Mouse (Mus musculus): ENCODE data around the gene 4930435E12Rik. TPM values are rescaled to one million over a fixed set of nuclear protein-coding genes. Genes with fewer than 3 reads are reported as not detected.

4930435E12Rik gene
- polyA plus RNA-seq, 1 experiment from 2014 or later = not detected

DNA sequence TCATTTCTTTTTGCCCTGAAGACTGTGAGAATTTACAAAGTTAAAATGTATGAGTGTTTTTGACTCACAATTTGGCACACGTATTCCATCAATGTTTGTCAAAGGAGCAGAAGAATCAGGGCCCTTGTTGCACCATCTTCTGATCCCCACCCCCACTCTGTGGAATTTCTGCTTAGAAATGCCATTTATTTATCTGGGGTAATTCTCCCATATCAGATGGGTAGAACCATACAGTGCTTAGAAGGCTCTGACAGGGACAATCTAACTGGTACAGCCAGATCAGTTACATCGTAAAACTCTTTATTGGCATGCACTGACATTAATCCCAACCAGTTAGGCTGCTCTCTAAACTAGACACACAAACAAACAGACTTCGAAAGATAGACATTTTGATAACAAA lies 38.6 kb downstream of the 4930435E12Rik start:
- WGBS = 83% methylated on average over 3 of the region's 3 CpGs
- no peaks in the 10 kb centered on the region for H3K27me3 ChIP-seq
- H3K27ac ChIP-seq = no peak overlapping the region
- H3K4me2 ChIP-seq (replicated peaks) = no peak overlapping the region
- H3K9me3 ChIP-seq = no peaks in the 10 kb centered on the region
- no peak for ATAC-seq (ENCODE audit: insufficient number of reproducible peaks, insufficient read depth, low FRiP score, low TSS enrichment)
- H3K4me3 ChIP-seq = no peak overlapping the region
- no peak overlapping the region for H3K9ac ChIP-seq
- H3K4me1 ChIP-seq = no peaks in the 10 kb centered on the region
- no peaks in the 10 kb centered on the region for H3K36me3 ChIP-seq

DNA sequence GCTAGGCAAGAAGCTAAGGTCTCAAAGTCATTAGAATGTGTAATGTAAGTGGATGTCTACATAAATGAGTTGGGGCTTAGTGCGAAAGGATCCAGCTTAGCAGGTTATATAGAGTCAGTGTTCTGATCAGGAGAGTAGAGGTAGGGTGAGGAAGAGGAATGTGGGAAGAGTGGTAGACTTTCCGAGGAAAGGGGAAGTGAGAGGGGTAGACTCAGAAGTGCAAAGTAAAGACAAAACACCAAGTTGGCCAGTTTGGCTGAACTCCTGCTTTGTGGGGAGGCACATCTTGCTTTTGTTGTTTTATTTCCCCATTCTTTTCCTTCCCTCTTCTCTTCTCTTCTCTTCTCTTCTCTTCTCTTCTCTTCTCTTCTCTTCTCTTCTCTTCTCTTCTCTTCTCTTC lies 39.5 kb downstream of the 4930435E12Rik start:
- Histone ChIP-seq H3K9me3 (no peaks in the 10 kb centered on the region), H3K4me2 (replicated peaks) (no peak overlapping the region), H3K9ac (no peak overlapping the region), H3K27me3 (no peaks in the 10 kb centered on the region), H3K27ac (no peak overlapping the region), H3K36me3 (no peaks in the 10 kb centered on the region), H3K4me3 (no peak overlapping the region), H3K4me1 (no peaks in the 10 kb centered on the region)
- no peak for ATAC-seq (ENCODE audit: insufficient number of reproducible peaks, insufficient read depth, low FRiP score, low TSS enrichment)
- 83% methylated on average over 2 of the region's 2 CpGs for WGBS

DNA sequence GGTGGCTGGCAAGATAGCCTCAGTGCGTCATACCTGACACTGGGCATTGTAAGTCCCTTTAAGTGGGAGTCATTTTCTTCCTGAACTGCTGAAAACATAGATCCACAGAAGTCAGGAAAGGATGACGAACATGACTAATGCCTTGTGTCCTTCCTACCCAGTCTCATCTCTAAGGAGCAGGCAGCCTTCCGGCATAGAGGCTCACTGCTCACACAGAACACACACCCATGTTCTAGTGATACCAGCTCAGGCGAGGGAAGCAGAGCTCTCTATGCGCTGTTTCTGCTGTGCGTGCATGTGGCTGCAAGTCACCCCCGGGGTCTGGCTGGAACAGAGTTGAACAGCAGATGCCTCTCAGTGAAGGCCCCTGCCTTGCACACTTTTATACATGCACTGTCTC lies 43.2 kb downstream of the 4930435E12Rik start:
- WGBS = 78% methylated on average over 7 of the region's 7 CpGs

DNA sequence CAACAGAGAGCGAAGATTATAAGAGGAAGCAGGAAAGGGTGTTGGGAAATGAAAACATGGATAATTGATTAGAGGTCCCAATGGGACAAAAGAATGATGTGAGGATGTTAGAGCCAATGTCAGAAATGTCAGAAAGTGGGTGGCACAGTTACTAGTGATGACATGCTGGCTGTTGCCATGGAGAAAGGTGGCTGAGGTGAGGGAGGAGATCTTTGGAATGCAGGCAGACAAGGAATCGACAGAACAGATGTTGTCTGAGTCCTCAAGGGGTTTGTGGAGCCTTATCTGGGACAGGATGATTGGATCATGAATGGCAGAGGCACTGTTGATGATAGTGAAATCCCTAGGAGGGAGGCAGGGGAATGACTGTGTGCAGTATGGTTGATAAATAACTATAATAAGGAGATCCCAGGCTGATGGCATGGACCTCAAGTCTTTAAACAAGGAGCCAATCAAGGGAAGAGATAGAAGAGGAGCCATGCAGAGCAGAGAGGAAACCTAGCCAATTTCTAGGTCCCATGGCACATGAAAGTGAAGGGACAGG lies 46.0 kb downstream of the 4930435E12Rik start:
- no peak overlapping the region for H3K4me2 ChIP-seq (replicated peaks)
- no peak overlapping the region for H3K9ac ChIP-seq
- 54% methylated on average over 2 of the region's 2 CpGs for WGBS
- no peaks in the 10 kb centered on the region for H3K27me3 ChIP-seq
- no peak overlapping the region for H3K4me3 ChIP-seq
- H3K9me3 ChIP-seq = no peaks in the 10 kb centered on the region
- no peaks in the 10 kb centered on the region for H3K36me3 ChIP-seq
- ATAC-seq (ENCODE audit: insufficient number of reproducible peaks, insufficient read depth, low FRiP score, low TSS enrichment) = no peak
- H3K4me1 ChIP-seq = no peaks in the 10 kb centered on the region
- H3K27ac ChIP-seq = no peak overlapping the region

More for the DNA sequence above, 43.2 kb downstream of the 4930435E12Rik start:
- no peak for ATAC-seq (ENCODE audit: insufficient number of reproducible peaks, insufficient read depth, low FRiP score, low TSS enrichment)
- H3K9me3 ChIP-seq = no peaks in the 10 kb centered on the region
- no peaks in the 10 kb centered on the region for H3K4me1 ChIP-seq
- no peak overlapping the region for H3K9ac ChIP-seq
- H3K36me3 ChIP-seq = no peaks in the 10 kb centered on the region
- H3K27ac ChIP-seq = no peak overlapping the region
- H3K27me3 ChIP-seq = no peaks in the 10 kb centered on the region
- no peak overlapping the region for H3K4me3 ChIP-seq
- H3K4me2 ChIP-seq (replicated peaks) = no peak overlapping the region

DNA sequence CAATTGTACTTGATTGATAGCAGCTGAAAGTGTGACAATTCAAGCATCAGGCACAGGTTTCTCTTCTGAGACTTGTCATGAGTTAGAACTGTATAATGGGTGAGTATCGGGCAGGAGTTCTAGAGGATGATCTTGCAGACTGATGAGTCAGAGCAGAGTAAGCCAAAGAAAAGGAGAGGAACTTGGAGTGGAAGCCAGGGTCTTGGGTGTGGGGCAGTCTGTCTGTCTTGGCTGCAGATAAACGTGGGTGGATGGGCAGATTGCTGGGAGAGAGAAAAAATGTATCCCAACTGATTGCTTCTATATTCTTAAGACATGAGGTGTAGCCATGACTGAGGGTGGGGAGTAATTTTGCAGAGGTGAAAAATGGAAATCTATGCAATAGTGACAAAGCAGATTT lies 46.6 kb downstream of the 4930435E12Rik start:
- Histone ChIP-seq H3K9me3 (no peaks in the 10 kb centered on the region), H3K4me3 (no peak overlapping the region), H3K27me3 (no peaks in the 10 kb centered on the region), H3K4me1 (no peaks in the 10 kb centered on the region), H3K9ac (no peak overlapping the region), H3K27ac (no peak overlapping the region), H3K36me3 (no peaks in the 10 kb centered on the region), H3K4me2 (replicated peaks) (no peak overlapping the region)
- ATAC-seq (ENCODE audit: insufficient number of reproducible peaks, insufficient read depth, low FRiP score, low TSS enrichment) = no peak
- 73% methylated on average over 2 of the region's 2 CpGs for WGBS

DNA sequence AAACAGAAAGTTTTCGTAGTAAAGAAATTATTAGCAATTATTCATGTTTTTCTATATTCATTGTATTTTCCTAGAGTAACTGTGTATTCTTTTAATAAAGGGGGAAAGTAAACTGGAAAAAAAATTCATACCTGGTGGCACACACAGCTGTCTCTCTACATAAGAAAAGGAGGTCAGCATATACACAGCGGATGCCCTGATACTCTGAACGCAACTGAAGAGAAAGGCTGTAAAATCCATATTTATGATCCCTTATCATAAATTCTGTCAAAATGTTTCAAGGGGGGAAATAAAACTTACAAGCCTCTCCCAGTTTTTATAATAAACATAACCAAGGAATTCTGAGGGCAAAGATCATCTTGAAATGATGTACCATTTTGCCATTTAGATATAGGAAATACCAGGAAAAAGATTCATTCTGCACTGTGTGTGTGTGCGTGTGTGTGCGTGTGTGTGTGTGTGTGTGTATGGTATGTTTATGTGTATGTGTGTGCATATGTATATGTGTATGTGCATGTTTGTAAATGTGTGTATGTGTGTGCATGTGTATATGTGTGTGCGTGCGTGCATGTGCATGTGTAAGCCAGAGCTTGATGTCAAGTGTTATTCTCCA lies 47.5 kb downstream of the 4930435E12Rik start:
- Histone ChIP-seq H3K27me3 (no peaks in the 10 kb centered on the region), H3K4me3 (no peak overlapping the region), H3K27ac (no peak overlapping the region), H3K9ac (no peak overlapping the region), H3K4me1 (no peaks in the 10 kb centered on the region), H3K9me3 (no peaks in the 10 kb centered on the region), H3K4me2 (replicated peaks) (no peak overlapping the region), H3K36me3 (no peaks in the 10 kb centered on the region)
- WGBS = 96% methylated on average over 7 of the region's 7 CpGs
- ATAC-seq (ENCODE audit: insufficient number of reproducible peaks, insufficient read depth, low FRiP score, low TSS enrichment) = no peak

DNA sequence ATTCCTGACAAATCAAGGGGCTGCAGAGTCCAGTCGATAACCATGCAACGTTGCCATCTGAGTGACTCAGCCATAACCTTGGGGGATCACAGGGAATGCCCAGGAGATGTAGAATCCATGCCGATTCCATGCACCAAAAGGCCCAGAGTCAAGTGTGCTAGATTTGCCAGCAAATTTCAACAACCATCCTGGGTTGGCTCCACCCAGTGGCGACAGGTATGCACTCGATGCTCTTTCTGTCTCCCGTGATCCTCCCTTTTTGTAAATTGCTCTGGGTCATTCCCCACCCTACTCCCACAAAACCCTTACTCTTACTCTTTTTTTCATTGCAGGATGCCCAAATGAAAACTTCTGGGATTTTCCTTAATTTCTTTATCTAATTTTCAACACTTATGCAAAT lies 52.2 kb downstream of the 4930435E12Rik start:
- Histone ChIP-seq H3K4me2 (replicated peaks) (no peak overlapping the region), H3K4me3 (no peak overlapping the region), H3K27ac (no peak overlapping the region), H3K36me3 (no peaks in the 10 kb centered on the region), H3K27me3 (no peaks in the 10 kb centered on the region), H3K4me1 (no peaks in the 10 kb centered on the region), H3K9me3 (no peaks in the 10 kb centered on the region), H3K9ac (no peak overlapping the region)
- 61% methylated on average over 6 of the region's 6 CpGs for WGBS
- no peak for ATAC-seq (ENCODE audit: insufficient number of reproducible peaks, insufficient read depth, low FRiP score, low TSS enrichment)

DNA sequence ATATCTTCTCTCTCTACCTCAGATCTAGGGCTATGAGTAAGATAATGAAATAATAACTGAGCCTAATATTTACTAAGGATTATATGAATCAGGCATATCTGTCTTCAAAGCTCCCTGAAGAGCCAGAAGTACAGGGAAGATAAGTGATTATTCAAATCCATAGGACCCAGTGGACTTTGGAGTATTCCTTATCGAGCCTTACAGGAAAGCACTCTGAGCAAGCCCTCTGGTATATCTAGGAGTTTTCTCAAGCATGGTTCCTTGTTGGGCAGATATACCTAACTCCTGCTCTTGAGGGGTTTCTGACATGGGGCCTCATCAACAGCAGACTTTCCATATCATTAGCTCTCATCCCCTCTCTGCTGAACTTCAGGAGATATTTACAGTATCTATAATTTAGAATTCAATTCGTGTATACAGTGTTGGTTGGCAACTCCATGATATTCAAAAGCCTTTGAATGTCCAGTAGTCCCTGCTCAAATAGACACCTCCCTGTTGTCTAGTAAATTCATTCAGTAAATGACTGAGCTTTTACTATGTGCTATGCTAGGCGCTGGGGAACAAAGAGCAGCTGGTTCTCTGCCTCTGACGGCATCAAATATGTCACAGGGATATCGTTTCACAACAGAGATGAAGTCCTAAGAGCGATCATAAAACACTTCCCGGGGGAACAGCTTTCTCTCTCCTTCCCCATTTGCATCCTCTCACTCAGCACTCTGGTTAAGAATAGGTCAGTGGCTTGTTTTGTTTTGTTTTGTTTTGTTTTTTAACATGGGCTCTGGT lies 53.4 kb downstream of the 4930435E12Rik start:
- no peak overlapping the region for H3K4me2 ChIP-seq (replicated peaks)
- 69% methylated on average over 7 of the region's 7 CpGs for WGBS
- H3K27me3 ChIP-seq = no peaks in the 10 kb centered on the region
- H3K9me3 ChIP-seq = no peaks in the 10 kb centered on the region
- no peak overlapping the region for H3K4me3 ChIP-seq
- no peak overlapping the region for H3K27ac ChIP-seq
- no peaks in the 10 kb centered on the region for H3K4me1 ChIP-seq
- no peak for ATAC-seq (ENCODE audit: insufficient number of reproducible peaks, insufficient read depth, low FRiP score, low TSS enrichment)
- no peaks in the 10 kb centered on the region for H3K36me3 ChIP-seq
- H3K9ac ChIP-seq = no peak overlapping the region

DNA sequence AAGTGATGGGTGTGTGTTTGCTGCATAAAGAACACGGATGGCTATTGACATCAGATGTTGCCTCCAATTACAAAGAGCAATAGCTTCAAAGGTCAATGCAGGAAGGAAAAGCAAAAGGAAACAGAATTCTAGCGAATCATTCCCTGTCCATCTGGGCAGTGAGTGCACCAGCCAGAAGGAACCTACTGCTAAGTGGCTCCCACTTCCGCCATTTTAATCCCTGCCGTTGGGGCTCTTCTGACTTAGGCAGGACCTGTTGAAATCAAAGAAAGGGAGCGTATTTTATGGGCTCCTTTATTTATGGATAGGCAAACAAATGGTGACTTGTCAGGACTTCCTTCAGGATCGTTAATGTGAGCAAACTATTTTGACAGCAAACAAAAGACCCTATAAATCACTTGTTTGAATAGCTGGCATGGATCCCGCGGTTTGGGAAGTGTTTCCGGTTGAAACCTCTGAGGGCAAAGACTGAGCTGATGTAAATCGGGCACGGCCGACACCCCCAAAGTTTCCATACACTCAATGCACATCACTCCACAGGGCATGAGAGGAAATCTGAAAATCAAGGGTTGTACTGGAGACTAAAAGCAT lies 55.5 kb downstream of the 4930435E12Rik start:
- 80% methylated on average over 12 of the region's 12 CpGs for WGBS
- no peaks in the 10 kb centered on the region for H3K27me3 ChIP-seq
- no peak overlapping the region for H3K4me2 ChIP-seq (replicated peaks)
- no peaks in the 10 kb centered on the region for H3K4me1 ChIP-seq
- no peak overlapping the region for H3K27ac ChIP-seq
- no peaks in the 10 kb centered on the region for H3K9me3 ChIP-seq
- ATAC-seq (ENCODE audit: insufficient number of reproducible peaks, insufficient read depth, low FRiP score, low TSS enrichment) = no peak
- peaks cover 11% of the 10 kb centered on the region; the same call in 1 of the 2 replicates for H3K36me3 ChIP-seq
- no peak overlapping the region for H3K4me3 ChIP-seq
- H3K9ac ChIP-seq = no peak overlapping the region

DNA sequence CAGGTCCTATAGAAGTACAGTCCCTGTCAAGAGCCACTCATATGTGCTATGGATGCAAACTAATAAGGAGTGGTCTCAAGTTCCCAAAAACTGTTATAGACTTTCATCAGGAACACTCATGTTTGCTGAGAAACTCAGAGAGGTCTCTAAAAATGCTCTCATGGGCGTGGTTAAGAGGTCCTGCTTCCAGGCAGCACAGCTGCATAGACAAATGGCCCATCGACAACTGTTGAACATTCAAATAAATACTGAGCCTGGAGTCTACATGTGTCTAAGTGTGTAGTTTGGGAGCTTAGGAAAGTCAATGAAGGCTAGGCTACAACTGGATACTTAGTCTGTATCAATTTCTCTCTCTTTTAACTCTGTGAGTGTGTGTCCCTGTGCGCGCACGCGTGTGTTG lies 57.4 kb downstream of the 4930435E12Rik start:
- Histone ChIP-seq H3K9me3 (no peaks in the 10 kb centered on the region), H3K4me2 (replicated peaks) (no peak overlapping the region), H3K9ac (no peak overlapping the region), H3K36me3 (peaks cover 19% of the 10 kb centered on the region; the same call in 1 of the 2 replicates), H3K27ac (no peak overlapping the region), H3K4me3 (no peak overlapping the region), H3K4me1 (no peaks in the 10 kb centered on the region), H3K27me3 (no peaks in the 10 kb centered on the region)
- WGBS = 93% methylated on average over 6 of the region's 6 CpGs
- no peak for ATAC-seq (ENCODE audit: insufficient number of reproducible peaks, insufficient read depth, low FRiP score, low TSS enrichment)

DNA sequence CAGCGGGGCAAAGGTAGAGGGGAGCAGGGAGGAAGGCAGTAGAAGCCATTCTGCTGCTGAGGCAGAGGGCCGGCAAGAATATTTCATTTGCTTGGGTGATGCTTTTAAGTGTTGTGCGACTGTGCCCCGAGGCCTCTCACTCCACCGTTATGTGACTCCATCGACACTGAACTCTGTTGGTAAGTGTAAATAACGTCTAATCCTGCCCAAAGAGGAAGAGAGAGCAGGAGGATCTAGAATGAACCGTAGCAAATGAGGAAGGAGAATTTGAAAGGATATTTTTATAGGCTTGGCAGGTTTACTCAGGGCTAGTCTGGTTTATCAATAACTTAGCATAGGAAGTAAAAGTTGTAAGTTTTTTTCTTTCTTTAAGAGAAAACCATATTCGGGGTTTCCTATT lies 59.0 kb downstream of the 4930435E12Rik start:
- H3K27me3 ChIP-seq = no peaks in the 10 kb centered on the region
- no peaks in the 10 kb centered on the region for H3K4me1 ChIP-seq
- peaks cover 19% of the 10 kb centered on the region; the same call in 1 of the 2 replicates for H3K36me3 ChIP-seq
- no peak overlapping the region for H3K9ac ChIP-seq
- H3K4me3 ChIP-seq = no peak overlapping the region
- H3K27ac ChIP-seq = no peak overlapping the region
- WGBS = 81% methylated on average over 9 of the region's 9 CpGs
- no peak overlapping the region for H3K4me2 ChIP-seq (replicated peaks)
- no peak for ATAC-seq (ENCODE audit: insufficient number of reproducible peaks, insufficient read depth, low FRiP score, low TSS enrichment)
- no peaks in the 10 kb centered on the region for H3K9me3 ChIP-seq

DNA sequence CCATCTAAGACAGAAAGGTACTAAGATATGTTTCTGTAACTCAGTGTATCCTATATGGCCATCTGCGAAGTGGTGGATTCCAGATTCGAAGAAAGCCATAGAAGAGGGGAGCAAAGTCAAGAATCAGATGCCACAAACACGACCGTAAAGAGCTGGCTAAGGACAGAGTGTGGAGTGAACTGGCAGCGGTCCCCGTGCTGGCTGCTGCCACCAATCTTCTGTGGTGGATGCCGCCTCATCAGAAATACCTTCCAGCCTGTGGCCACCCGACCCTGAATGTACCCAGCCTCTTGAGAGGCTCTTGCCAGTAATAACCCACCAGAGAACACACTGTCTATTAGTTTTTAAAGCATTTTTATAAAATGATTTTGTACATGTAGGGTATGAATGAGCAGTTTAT lies 60.2 kb downstream of the 4930435E12Rik start:
- ATAC-seq (ENCODE audit: insufficient number of reproducible peaks, insufficient read depth, low FRiP score, low TSS enrichment) = no peak
- Histone ChIP-seq H3K9ac (no peak overlapping the region), H3K27ac (no peak overlapping the region), H3K4me1 (no peaks in the 10 kb centered on the region), H3K9me3 (no peaks in the 10 kb centered on the region), H3K4me2 (replicated peaks) (no peak overlapping the region), H3K4me3 (no peak overlapping the region), H3K27me3 (no peaks in the 10 kb centered on the region), H3K36me3 (peaks cover 19% of the 10 kb centered on the region; the same call in 1 of the 2 replicates)
- 94% methylated on average over 8 of the region's 8 CpGs for WGBS

Data from embryonic facial prominence, embryonic 12.5 days (tissue).